ENCODE assay signal across 8 mouse cellular contexts in the genomic region with DNA sequence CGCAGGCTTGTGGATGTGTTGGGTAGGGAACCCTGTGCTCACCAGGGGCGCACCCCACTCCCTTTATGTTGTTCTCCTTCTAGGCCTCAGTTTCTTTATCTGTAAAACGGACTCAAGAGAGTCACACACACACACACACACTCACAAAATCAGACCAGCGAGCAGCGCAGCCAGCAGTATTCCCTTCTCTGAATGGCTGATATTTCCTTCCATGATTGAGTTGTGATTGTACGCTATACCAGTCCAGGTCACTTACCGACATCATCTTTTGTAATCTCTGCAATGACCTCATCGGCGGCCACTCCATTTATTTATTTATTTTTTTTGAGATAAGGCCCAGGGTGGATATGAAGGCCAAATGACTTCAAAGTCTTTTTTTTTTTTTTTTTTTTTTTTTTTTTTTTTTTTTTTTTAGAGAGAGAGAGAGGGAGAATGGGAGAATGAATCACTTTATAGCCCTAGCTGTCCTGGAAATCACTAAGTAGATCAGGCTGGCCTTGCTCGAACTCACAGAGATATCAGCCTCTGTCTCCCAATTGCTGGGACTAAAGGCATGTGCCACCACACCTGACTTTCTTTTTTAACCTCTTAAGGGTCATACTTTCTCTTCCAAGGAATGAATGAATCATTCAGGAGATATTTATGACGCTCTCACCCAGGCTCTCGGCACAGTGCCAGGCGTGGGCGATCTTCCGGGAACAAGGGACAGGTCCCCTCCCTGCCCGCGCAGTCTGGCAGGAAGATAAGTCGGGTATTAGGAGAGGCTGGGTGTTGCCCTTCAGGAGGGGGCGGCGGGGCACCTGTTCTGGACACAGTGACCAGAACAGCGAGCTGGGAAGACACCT. TPM values are rescaled to one million over a fixed set of nuclear protein-coding genes. Genes with fewer than 3 reads are reported as not detected.
A peak's percentile ranks its signal among the peaks of the same experiment; 100 is the strongest.
DNase-seq lines count a peak whose midpoint lies in the region; ATAC-seq lines count a peak whose summit lies in the region.

TSS of gene Syt12 (minus strand) at position 103 of the 845 bp plus-strand sequence.

- H3K27ac ChIP-seq in liver, embryonic 12.5 days = no peak within 1 kb of the TSS
- peak within 1 kb of the TSS; percentile 34 for H3K27ac ChIP-seq in neural tube, embryonic 15.5 days (replicated peaks)

- no peaks in the 10 kb centered on the region for H3K36me3 ChIP-seq in liver, embryonic 12.5 days
- no peaks in the 10 kb centered on the region for H3K36me3 ChIP-seq in neural tube, embryonic 15.5 days

- no peak for ATAC-seq in liver, embryonic 12.5 days
- ATAC-seq in neural tube, embryonic 15.5 days (ENCODE audit: low FRiP score) = 0 out of 2 replicates have a peak, but pooled peaks have one; percentile 19

- H3K4me1 ChIP-seq in liver, embryonic 12.5 days = peaks cover 16% of the 10 kb centered on the region
- H3K4me1 ChIP-seq in neural tube, embryonic 15.5 days = peaks cover 15% of the 10 kb centered on the region

- peaks cover 79% of the 10 kb centered on the region for H3K27me3 ChIP-seq in liver, embryonic 12.5 days (replicated peaks)
- peaks cover 33% of the 10 kb centered on the region for H3K27me3 ChIP-seq in neural tube, embryonic 15.5 days (replicated peaks)

- DNase-seq in right cerebral cortex, adult 2 months (ENCODE audit: low spot score in 2 of 2) = peak; percentile 68
- DNase-seq in right cerebral cortex, postnatal 4 days = no peak
- DNase-seq in cerebellum, adult 9-10 months = peak; percentile 89
- DNase-seq in heart, adult 11 months = peak; percentile 94
- peak; percentile 59 for DNase-seq in kidney, postnatal 10 days
- no peak for DNase-seq in thymus, postnatal 25 days

- H3K9me3 ChIP-seq in liver, embryonic 12.5 days (replicated peaks) = no peaks in the 10 kb centered on the region
- H3K9me3 ChIP-seq in neural tube, embryonic 15.5 days (replicated peaks) = no peaks in the 10 kb centered on the region

- peak within 1 kb of the TSS; percentile 67 for H3K4me2 ChIP-seq in liver, embryonic 12.5 days
- H3K4me2 ChIP-seq in neural tube, embryonic 15.5 days = peak within 1 kb of the TSS; percentile 97

- H3K4me3 ChIP-seq in liver, embryonic 12.5 days = peak within 1 kb of the TSS; percentile 46
- H3K4me3 ChIP-seq in neural tube, embryonic 15.5 days (replicated peaks) = peak within 1 kb of the TSS; percentile 57

- WGBS in liver, embryonic 12.5 days (ENCODE audit: insufficient replicate concordance) = 29% methylated on average over 21 of the region's 21 CpGs
- 36% methylated on average over 21 of the region's 21 CpGs for WGBS in neural tube, embryonic 15.5 days

- no peak within 1 kb of the TSS; the same call in 1 of the 2 replicates for H3K9ac ChIP-seq in liver, embryonic 12.5 days
- H3K9ac ChIP-seq in neural tube, embryonic 15.5 days (replicated peaks) = peak within 1 kb of the TSS; percentile 51

RNA-seq across cellular contexts. Expression of gene Syt12, which starts in this region (rescaled TPM):
- 0.35 and 0.42 TPM in 2 replicates for polyA plus RNA-seq in liver, embryonic 12.5 days (2016; fragmentation: Nextera tagmentation; extraction: Ambion mirVana)
- 8.8 TPM in 2 replicates for polyA plus RNA-seq in neural tube, embryonic 15.5 days (2015; fragmentation: Nextera tagmentation; extraction: Ambion mirVana)

Comparison
In these comparisons a context has a peak if more than half of its experiments do, and no peak if none do; other contexts are left out.
1. DNase-seq: peak in right cerebral cortex, adult 2 months (2 of 2), cerebellum, adult 9-10 months (single experiment), heart, adult 11 months (single experiment) and kidney, postnatal 10 days (single experiment); none in right cerebral cortex, postnatal 4 days (single experiment) and thymus, postnatal 25 days (single experiment).